Mouse (Mus musculus): ENCODE data around the gene Thap11. TPM values are rescaled to one million over a fixed set of nuclear protein-coding genes. Genes with fewer than 3 reads are reported as not detected.
A peak's percentile ranks its signal among the peaks of the same experiment; 100 is the strongest.
"Not testable (repeated sequence)": the region's sequence is repeated elsewhere in the genome, so short reads cannot be mapped to it uniquely, and the experiment has no call there.

Gene Thap11
- polyA plus RNA-seq, 1 experiment from 2014 or later: 73.2 TPM

DNA sequence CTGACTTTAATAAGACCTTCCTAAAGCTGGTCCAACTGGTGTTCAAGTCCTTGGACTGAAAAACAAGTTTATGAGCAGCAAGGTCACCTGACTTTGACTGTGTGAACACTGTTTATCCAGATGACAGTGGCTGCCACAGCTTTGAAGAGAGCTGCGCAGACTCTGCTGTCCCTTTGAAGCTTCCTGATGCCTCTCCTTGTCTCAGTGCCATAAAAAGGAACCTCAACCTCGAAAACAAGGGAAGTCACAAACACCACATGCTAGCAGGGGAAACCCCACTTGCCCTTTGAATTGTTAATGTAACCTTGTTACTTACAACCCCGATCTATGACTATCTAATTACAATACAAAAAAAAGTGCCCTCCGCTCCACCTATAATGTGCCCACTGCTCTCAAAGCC, 29.4 kb upstream of the Thap11 start:
- Histone ChIP-seq H3K27ac (replicated peaks) (no peak overlapping the region), H3K9me3 (replicated peaks) (no peaks in the 10 kb centered on the region), H3K9ac (no peak overlapping the region), H3K4me3 (replicated peaks) (peak overlapping the region; percentile 98), H3K36me3 (peaks cover 44% of the 10 kb centered on the region), H3K4me1 (peaks cover 25% of the 10 kb centered on the region), H3K4me2 (replicated peaks) (peak overlapping the region; percentile 81), H3K27me3 (no peaks in the 10 kb centered on the region)
- ATAC-seq (ENCODE audit: insufficient number of reproducible peaks, low FRiP score, low TSS enrichment, low read depth): no peak
- WGBS: 84% methylated on average over 4 of the region's 4 CpGs

DNA sequence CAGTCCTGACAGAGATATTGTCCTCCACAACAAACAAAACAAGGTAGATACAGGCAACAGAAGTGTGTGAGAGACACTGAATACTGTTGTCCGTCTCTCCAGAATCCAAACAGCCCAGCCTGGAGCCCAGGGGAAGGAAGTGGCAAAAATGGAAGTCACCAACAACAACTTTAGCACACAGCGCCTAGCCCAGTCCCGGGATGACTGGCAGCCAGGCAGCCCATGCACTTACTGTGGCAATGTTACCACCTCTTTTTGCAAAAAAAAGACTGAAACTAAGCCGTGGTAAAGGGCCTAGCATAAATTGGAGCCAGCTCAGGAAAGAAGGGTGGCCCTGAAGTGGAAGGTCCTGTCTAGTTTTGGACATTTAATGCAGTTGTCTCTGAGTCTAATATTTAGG, 28.6 kb upstream of the Thap11 start:
- Histone ChIP-seq H3K4me1 (peaks cover 18% of the 10 kb centered on the region), H3K27me3 (no peaks in the 10 kb centered on the region), H3K9me3 (replicated peaks) (no peaks in the 10 kb centered on the region), H3K27ac (replicated peaks) (peak overlapping the region; percentile 65), H3K36me3 (peaks cover 36% of the 10 kb centered on the region), H3K4me3 (replicated peaks) (peak overlapping the region; percentile 98), H3K4me2 (replicated peaks) (peak overlapping the region; percentile 81), H3K9ac (peak overlapping the region; percentile 98)
- 6% methylated on average over 4 of the region's 4 CpGs for WGBS
- ATAC-seq (ENCODE audit: insufficient number of reproducible peaks, low FRiP score, low TSS enrichment, low read depth): no peak

DNA sequence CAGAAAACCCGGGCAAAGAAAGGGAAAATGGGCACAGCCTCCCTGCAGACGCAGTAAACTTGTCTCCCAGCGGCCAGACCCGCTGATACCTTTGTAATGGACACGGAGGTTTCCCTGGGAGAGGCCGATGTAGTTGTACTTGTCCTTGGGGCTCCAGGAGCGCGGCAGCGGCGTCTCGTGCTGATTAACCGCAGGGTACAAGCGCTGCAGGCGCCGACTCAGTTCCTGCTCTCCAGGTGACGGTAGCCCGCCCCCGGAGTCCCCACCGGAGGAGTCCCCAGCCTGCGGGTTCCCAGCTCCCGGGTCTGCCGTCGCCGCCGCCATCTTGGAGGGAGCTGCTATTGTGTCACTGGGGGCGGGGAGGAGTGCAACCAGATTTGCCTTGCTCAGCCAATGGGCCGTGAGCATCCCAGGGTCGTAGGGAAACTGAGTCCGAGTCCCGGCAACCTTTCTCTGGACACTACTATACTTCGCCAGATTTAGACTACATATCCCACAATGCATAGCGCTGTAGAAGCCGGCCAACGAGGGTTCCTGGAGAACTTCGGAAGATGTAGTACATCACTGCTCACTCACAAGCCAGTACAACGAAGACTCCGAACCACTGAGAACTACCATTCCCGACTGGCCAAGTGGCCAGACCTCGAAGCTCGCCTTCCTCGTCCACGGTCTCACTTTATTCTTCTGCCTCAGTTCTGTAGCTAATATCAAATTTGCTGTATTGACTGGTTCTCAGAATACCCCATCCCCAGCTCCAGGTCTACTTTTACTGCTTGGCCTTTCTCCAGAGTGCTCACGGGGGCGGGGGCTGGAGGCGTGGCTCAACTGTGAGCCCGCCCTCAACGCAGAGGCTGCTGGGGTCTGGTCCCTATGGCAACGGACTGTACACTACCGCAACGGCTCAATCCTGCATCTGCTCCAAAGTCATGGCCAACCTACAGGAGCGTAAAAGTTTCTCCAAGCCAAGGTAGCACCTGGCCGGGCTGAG, 27.8 kb upstream of the Thap11 start, which contains the start of the genes Ranbp10 and Tsnaxip1:
Ranbp10 (minus strand) TSS at position 490 of the 988 bp plus-strand sequence.
Tsnaxip1 (plus strand) TSS at position 871 of the 988 bp plus-strand sequence.
- Histone ChIP-seq H3K4me3 (replicated peaks) (peak within 1 kb of the TSS; percentile 98), H3K4me1 (peaks cover 18% of the 10 kb centered on the region), H3K4me2 (replicated peaks) (peak within 1 kb of the TSS; percentile 81), H3K9me3 (replicated peaks) (no peaks in the 10 kb centered on the region), H3K27ac (replicated peaks) (peak within 1 kb of the TSS; percentile 76), H3K36me3 (peaks cover 29% of the 10 kb centered on the region), H3K27me3 (no peaks in the 10 kb centered on the region), H3K9ac (peak within 1 kb of the TSS; percentile 98)
- peak; percentile 99 for ATAC-seq (ENCODE audit: insufficient number of reproducible peaks, low FRiP score, low TSS enrichment, low read depth)
- under 1% methylated on average over 52 of the region's 52 CpGs for WGBS

DNA sequence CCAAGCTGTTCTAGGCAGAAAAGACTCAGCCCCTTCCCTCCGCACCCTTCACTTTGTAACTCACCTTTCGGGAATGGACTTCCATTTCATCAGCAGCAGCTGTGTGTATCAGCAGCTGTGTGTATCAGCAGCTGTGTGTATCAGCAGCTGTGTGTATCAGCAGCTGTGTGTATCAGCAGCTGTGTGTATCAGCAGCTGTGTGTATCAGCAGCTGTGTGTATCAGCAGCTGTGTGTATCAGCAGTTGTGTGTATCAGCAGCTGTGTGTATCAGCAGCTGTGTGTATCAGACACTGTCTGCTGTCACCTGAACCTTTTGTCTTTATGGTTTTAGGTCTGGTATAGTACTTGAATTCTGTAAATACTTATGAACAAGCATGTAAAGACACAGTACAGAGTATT, 21.2 kb upstream of the Thap11 start:
- not testable (repeated sequence) for H3K4me2 ChIP-seq (replicated peaks); H3K27me3 ChIP-seq; H3K4me1 ChIP-seq; H3K36me3 ChIP-seq; H3K9me3 ChIP-seq (replicated peaks); ATAC-seq (ENCODE audit: insufficient number of reproducible peaks, low FRiP score, low TSS enrichment, low read depth); H3K9ac ChIP-seq; H3K4me3 ChIP-seq (replicated peaks); H3K27ac ChIP-seq (replicated peaks)
- 82% methylated on average over 2 of the region's 2 CpGs for WGBS

DNA sequence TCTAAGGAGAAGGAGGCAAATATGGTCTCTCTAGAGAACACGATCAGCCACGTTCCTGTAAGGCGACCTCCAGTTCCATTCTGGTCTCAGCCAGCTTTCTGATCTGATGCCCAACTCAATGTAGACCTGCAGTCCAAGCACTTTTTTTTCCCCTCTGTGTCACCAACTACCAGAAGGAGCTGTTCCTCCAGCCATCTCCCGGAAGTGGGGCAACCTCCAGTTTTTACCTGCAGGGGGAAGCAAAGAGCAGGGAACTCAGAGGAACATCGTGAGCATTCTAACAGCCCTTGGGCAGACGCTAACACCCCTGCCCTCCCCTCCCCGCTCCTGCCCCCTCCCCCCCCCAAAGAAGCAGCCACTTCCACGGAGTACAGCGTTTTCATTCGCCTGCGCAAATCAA, 19.6 kb upstream of the Thap11 start:
- no peaks in the 10 kb centered on the region for H3K27me3 ChIP-seq
- no peak overlapping the region for H3K9ac ChIP-seq
- H3K27ac ChIP-seq (replicated peaks): no peak overlapping the region
- H3K4me3 ChIP-seq (replicated peaks): no peak overlapping the region
- no peaks in the 10 kb centered on the region for H3K4me1 ChIP-seq
- 30% methylated on average over 11 of the region's 11 CpGs for WGBS
- H3K4me2 ChIP-seq (replicated peaks): no peak overlapping the region
- no peaks in the 10 kb centered on the region for H3K36me3 ChIP-seq
- H3K9me3 ChIP-seq (replicated peaks): no peaks in the 10 kb centered on the region
- ATAC-seq (ENCODE audit: insufficient number of reproducible peaks, low FRiP score, low TSS enrichment, low read depth): no peak

DNA sequence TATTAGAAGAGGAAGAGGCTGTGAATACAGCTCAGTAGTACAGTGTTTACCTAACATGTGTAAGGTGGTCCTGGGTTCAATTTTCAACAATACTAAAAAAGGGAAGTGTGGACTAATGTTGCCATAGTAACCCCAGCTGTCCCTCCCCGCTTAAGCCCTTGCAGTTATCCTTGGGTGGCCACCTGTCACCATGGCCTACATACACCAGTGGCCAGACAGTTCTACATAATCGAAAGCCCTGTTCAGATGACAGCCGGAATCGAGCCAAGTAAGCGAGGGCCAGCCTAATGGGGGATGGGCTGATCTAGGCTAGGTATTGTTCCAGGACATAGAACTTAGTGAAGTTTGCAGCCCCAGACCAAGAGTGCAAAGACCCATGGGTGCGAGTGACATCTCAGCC, 17.9 kb upstream of the Thap11 start:
- no peak for ATAC-seq (ENCODE audit: insufficient number of reproducible peaks, low FRiP score, low TSS enrichment, low read depth)

DNA sequence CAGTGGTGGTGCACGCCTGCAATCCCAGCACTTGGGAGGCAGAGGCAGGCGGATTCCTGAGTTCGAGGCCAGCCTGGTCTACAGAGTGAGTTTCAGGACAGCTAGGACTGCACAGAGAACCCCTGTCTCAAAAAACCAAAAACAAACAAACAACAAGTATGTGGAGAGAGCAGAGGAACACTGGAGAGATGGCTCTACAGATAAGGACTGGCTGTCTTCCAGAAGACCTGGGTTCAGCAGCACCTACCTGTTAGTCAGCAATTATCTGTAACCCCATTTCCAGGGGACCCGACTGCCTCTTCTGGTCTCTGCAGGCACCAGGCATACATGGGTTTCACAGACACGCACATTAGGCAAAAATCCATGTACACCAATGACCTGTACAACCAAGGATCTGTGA, 15.7 kb upstream of the Thap11 start:
- no peak for ATAC-seq (ENCODE audit: insufficient number of reproducible peaks, low FRiP score, low TSS enrichment, low read depth)
- no peak overlapping the region for H3K27ac ChIP-seq (replicated peaks)
- WGBS: 92% methylated on average over 5 of the region's 5 CpGs

More for the DNA sequence above, 17.9 kb upstream of the Thap11 start:
- Histone ChIP-seq H3K36me3 (peaks cover 5% of the 10 kb centered on the region; the same call in 1 of the 2 replicates), H3K27me3 (no peaks in the 10 kb centered on the region), H3K4me2 (replicated peaks) (no peak overlapping the region), H3K4me1 (no peaks in the 10 kb centered on the region), H3K27ac (replicated peaks) (no peak overlapping the region), H3K4me3 (replicated peaks) (no peak overlapping the region), H3K9ac (no peak overlapping the region), H3K9me3 (replicated peaks) (no peaks in the 10 kb centered on the region)
- WGBS: 87% methylated on average over 6 of the region's 6 CpGs

DNA sequence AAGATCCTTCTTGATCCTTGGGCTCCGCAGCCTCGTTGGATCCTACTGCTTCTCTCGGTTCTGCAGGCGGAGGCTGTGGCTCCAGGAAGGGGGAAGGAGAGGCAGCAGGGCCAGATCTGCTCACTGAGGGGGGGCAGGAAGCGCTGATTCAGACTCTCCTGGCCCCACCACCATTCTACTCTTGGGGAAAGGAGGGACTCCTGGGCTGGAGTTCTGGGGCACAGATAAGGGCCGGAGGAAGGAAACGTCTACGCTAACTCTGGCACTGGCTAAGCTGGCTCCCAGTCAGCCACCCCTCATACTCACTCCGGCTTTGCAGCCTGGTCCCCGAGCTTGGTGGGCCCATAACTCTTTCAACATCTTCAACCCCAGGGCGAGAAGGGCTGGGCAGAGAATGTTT, 8.3 kb upstream of the Thap11 start:
- H3K9ac ChIP-seq: no peak overlapping the region
- ATAC-seq (ENCODE audit: insufficient number of reproducible peaks, low FRiP score, low TSS enrichment, low read depth): no peak
- peaks cover 7% of the 10 kb centered on the region for H3K4me1 ChIP-seq
- no peak overlapping the region for H3K4me2 ChIP-seq (replicated peaks)
- H3K4me3 ChIP-seq (replicated peaks): no peak overlapping the region
- no peak overlapping the region for H3K27ac ChIP-seq (replicated peaks)
- H3K27me3 ChIP-seq: no peaks in the 10 kb centered on the region
- H3K36me3 ChIP-seq: peaks cover 73% of the 10 kb centered on the region
- 90% methylated on average over 11 of the region's 11 CpGs for WGBS
- no peaks in the 10 kb centered on the region for H3K9me3 ChIP-seq (replicated peaks)

More for the DNA sequence above, 15.7 kb upstream of the Thap11 start:
- H3K9ac ChIP-seq: no peak overlapping the region
- no peaks in the 10 kb centered on the region for H3K27me3 ChIP-seq
- H3K4me2 ChIP-seq (replicated peaks): no peak overlapping the region
- no peak overlapping the region for H3K4me3 ChIP-seq (replicated peaks)
- peaks cover 18% of the 10 kb centered on the region for H3K36me3 ChIP-seq
- no peaks in the 10 kb centered on the region for H3K4me1 ChIP-seq
- no peaks in the 10 kb centered on the region for H3K9me3 ChIP-seq (replicated peaks)

DNA sequence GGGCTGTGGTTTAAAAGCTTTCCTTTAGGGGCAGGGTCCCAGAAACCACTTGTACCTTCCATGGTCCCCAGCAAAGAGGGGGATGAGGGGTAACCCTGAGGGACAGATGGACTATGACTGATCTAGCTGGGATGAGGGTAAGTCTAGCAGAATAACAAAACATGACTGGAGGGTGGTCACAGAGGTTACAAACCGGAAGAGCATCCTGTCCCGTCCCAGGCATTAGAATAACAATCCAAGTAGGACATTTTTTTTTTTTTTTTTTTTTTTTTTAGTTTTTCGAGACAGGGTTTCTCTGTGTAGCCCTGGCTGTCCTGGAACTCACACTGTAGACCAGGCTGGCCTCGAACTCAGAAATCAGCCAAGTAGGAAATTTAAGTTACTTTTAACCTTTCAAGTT, 4.9 kb upstream of the Thap11 start:
- Histone ChIP-seq H3K9me3 (replicated peaks) (no peaks in the 10 kb centered on the region), H3K4me3 (replicated peaks) (no peak overlapping the region), H3K27ac (replicated peaks) (no peak overlapping the region), H3K4me2 (replicated peaks) (no peak overlapping the region), H3K4me1 (peaks cover 16% of the 10 kb centered on the region), H3K9ac (no peak overlapping the region), H3K36me3 (peaks cover 49% of the 10 kb centered on the region), H3K27me3 (no peaks in the 10 kb centered on the region)
- ATAC-seq (ENCODE audit: insufficient number of reproducible peaks, low FRiP score, low TSS enrichment, low read depth): no peak
- 80% methylated on average over 4 of the region's 4 CpGs for WGBS

DNA sequence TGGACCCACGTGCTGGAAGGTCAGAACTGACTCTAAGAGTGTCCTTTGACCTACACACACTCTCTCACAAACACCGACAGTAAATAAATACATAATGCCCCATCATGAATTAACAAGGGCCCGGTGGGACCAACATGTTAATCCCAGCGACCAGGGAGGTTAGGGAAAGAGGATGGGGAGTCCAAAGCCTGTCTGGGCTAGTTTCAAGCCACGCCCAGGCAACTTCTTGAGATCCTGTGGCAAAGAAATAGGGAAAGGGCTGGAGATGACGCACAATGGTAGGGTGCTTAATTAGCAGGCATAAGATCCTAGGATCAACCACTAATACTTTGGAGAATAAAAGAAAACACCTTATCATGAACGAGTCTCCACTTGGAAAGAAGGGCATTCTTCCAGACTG, 4.3 kb upstream of the Thap11 start:
- H3K4me3 ChIP-seq (replicated peaks): peak overlapping the region; percentile 18
- 67% methylated on average over 7 of the region's 7 CpGs for WGBS
- H3K27me3 ChIP-seq: no peaks in the 10 kb centered on the region
- peaks cover 16% of the 10 kb centered on the region for H3K4me1 ChIP-seq
- ATAC-seq (ENCODE audit: insufficient number of reproducible peaks, low FRiP score, low TSS enrichment, low read depth): no peak
- H3K9me3 ChIP-seq (replicated peaks): no peaks in the 10 kb centered on the region
- no peak overlapping the region for H3K9ac ChIP-seq
- no peak overlapping the region for H3K27ac ChIP-seq (replicated peaks)
- H3K36me3 ChIP-seq: peaks cover 43% of the 10 kb centered on the region
- peak overlapping the region; percentile 38 for H3K4me2 ChIP-seq (replicated peaks)

DNA sequence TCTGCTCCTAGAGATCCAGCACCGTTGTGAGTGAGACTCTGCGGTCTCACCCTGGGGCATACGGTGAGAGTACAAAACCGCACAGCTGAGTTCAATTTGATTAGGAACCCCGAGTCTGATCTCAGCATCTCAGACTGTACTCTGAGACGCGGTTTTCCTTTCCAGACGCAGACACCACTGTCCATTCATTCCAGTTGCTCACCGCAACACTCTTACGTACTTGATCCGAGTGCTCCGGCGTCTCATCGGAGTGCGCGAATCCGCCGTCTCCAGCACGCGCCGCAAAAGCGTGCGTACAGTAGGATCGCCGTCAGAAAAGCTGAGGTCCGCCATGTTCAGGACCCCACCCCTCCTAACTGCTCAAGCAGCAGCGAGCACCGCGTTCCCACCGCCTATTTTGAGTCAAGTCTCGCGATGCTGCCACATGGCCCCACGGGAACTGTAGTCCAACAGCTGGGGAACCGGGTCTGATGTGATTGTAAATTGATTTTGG, 3.2 kb upstream of the Thap11 start:
- peak overlapping the region; percentile 66 for H3K4me2 ChIP-seq (replicated peaks)
- ATAC-seq (ENCODE audit: insufficient number of reproducible peaks, low FRiP score, low TSS enrichment, low read depth): peak; percentile 85
- H3K4me3 ChIP-seq (replicated peaks): peak overlapping the region; percentile 77
- peak overlapping the region; percentile 64 for H3K9ac ChIP-seq
- no peaks in the 10 kb centered on the region for H3K27me3 ChIP-seq
- no peaks in the 10 kb centered on the region for H3K9me3 ChIP-seq (replicated peaks)
- H3K4me1 ChIP-seq: peaks cover 26% of the 10 kb centered on the region
- WGBS: under 1% methylated on average over 34 of the region's 34 CpGs
- peaks cover 32% of the 10 kb centered on the region for H3K36me3 ChIP-seq
- peak overlapping the region; percentile 79 for H3K27ac ChIP-seq (replicated peaks)
